17 mouse cellular contexts compared by ENCODE assay signal in genomic region chr1:33541708-33542107, GRCm38 (mm10).
"Had no signal": no experiment of that assay in that cellular context is flagged by ENCODE, and none has a peak within 500 bp of the region (broad histone marks: within the 10 kb centered on the region; RNA-seq: fewer than 3 reads in every experiment).

No protein-coding gene starts in this region.

- H3K9me3 ChIP-seq: lung, embryonic 15.5 days; midbrain, embryonic 12.5 days; neural tube, embryonic 12.5 days had no signal

- H3K4me3 ChIP-seq: liver, embryonic 13.5 days; lung, embryonic 15.5 days; midbrain, embryonic 12.5 days; neural tube, embryonic 12.5 days had no signal

- DNase-seq: liver; liver, embryonic 13.5 days; lung, adult 2 months; lung, postnatal 14 days; lung, postnatal 36 days; midbrain, embryonic 14.5 days; right cerebral cortex, postnatal 25 days; right cerebral cortex, postnatal 4 days; spleen, adult 18-20 months; thymus, adult 18-20 months; thymus, postnatal 14 days; thymus, postnatal 36 days had no signal

- H3K9ac ChIP-seq: liver, embryonic 13.5 days; lung, embryonic 15.5 days; midbrain, embryonic 12.5 days; neural tube, embryonic 12.5 days had no signal

- H3K27ac ChIP-seq: liver, embryonic 13.5 days; lung, embryonic 15.5 days; macrophage; midbrain, embryonic 12.5 days; neural tube, embryonic 12.5 days had no signal

- H3K36me3 ChIP-seq: lung, embryonic 15.5 days; midbrain, embryonic 12.5 days; neural tube, embryonic 12.5 days had no signal

- H3K4me2 ChIP-seq: liver, embryonic 13.5 days; lung, embryonic 15.5 days; midbrain, embryonic 12.5 days; neural tube, embryonic 12.5 days had no signal

- ATAC-seq: lung, postnatal 0 days had no signal

- H3K4me1 ChIP-seq: lung, embryonic 15.5 days; midbrain, embryonic 12.5 days; neural tube, embryonic 12.5 days had no signal

- H3K27me3 ChIP-seq: liver, embryonic 13.5 days; lung, embryonic 15.5 days; midbrain, embryonic 12.5 days; neural tube, embryonic 12.5 days had no signal
